Mouse (Mus musculus): ENCODE measurements at regions not wholly inside any gene's neighbourhood (a gene's known extent, or its start where the extent isn't known, plus 50 kb on each side); places are given as distances from the start of the nearest gene placed in this dataset.
A peak's percentile ranks its signal among the peaks of the same experiment; 100 is the strongest.

DNA sequence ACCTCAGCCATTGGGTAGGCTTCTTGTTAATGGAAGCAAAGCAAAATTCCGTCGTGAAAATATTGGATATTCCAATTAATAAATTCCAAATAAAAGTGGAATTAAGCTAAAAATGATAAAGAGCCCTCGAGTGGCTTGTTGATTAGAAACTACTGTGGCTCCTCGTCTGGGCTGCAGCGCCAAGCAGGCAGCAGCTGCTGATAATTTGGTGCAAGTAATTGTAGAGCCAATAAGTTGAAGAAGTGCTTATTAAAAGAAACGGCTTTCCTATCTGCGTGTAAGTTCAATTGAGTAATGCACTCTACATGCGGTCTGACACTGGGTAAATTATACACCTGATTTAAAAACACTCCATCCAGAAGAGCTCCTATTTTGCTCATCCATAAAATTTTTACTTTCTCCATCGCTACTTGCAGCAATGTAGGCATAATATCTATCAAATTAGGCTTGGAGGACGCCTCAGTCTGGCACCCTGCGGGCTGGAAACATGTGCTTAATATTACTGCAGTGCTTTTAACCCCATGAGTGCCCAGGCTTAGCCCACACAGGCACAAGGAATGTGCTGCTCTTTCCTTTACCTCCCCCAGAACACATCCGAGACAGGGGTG is 171.7 kb upstream of the Dnajc19 start:
- H3K4me2 ChIP-seq: peak overlapping the region; percentile 23; the same call in 1 of the 2 replicates
- no peaks in the 10 kb centered on the region for H3K9me3 ChIP-seq
- H3K4me3 ChIP-seq: no peak overlapping the region
- H3K9ac ChIP-seq: no peak overlapping the region
- 37% methylated on average over 12 of the region's 12 CpGs for WGBS
- peak; percentile 49 for ATAC-seq (ENCODE audit: low FRiP score)
- no peaks in the 10 kb centered on the region for H3K27me3 ChIP-seq
- H3K4me1 ChIP-seq (replicated peaks): peaks cover 13% of the 10 kb centered on the region
- H3K36me3 ChIP-seq: no peaks in the 10 kb centered on the region
- H3K27ac ChIP-seq: no peak overlapping the region

DNA sequence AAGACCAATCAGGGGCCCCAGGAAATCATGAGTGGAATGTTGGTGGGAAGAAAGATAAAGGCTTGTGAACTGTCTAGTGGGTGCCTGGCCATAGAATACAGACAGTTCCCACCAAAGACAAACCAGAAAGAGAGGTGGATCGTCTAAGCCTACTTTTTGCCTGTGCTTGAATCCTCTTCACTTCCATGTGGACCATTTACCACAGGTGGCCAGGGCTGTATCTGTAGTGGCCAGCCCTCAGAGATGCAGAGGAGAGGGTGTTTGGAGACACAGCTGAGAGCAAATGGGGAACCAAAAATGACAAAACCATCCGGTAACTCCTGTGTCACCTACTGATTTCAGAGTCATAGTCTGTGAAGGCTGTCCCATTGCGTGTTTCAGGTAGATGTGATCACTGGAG is 161.0 kb upstream of the Dnajc19 start:
- no peaks in the 10 kb centered on the region for H3K9me3 ChIP-seq
- H3K27ac ChIP-seq: no peak overlapping the region
- no peak overlapping the region for H3K4me3 ChIP-seq
- H3K36me3 ChIP-seq: no peaks in the 10 kb centered on the region
- no peak for ATAC-seq (ENCODE audit: low FRiP score)
- no peak overlapping the region for H3K9ac ChIP-seq
- H3K4me2 ChIP-seq: no peak overlapping the region
- H3K27me3 ChIP-seq: no peaks in the 10 kb centered on the region
- no peaks in the 10 kb centered on the region for H3K4me1 ChIP-seq (replicated peaks)
- WGBS: 93% methylated on average over 3 of the region's 3 CpGs

DNA sequence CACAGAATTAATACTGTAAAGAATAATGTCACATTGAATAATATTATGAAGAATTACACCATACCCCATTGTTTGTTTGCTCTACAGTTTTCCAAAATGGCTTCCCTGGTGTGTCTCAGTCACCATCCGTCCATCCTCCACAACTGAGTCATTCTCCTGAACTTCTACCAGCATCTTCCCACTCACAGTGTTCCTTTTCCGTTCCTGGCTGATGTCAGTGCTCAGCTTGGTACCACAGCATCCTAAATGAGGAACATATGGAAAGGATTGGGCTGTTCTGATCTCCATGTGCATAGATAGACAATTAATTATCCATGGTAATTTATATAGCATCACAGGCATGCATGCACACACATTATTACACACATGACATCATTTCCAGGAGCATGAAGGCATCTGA is 158.9 kb upstream of the Dnajc19 start:
- no peak overlapping the region for H3K4me3 ChIP-seq
- H3K36me3 ChIP-seq: no peaks in the 10 kb centered on the region
- H3K9me3 ChIP-seq: no peaks in the 10 kb centered on the region
- H3K27ac ChIP-seq: no peak overlapping the region
- H3K27me3 ChIP-seq: 0 out of 2 replicates have a peak, but pooled peaks cover 2% of the 10 kb centered on the region
- no peak for ATAC-seq (ENCODE audit: low FRiP score)
- H3K4me2 ChIP-seq: no peak overlapping the region
- 64% methylated on average over 2 of the region's 2 CpGs for WGBS
- no peaks in the 10 kb centered on the region for H3K4me1 ChIP-seq (replicated peaks)
- no peak overlapping the region for H3K9ac ChIP-seq

DNA sequence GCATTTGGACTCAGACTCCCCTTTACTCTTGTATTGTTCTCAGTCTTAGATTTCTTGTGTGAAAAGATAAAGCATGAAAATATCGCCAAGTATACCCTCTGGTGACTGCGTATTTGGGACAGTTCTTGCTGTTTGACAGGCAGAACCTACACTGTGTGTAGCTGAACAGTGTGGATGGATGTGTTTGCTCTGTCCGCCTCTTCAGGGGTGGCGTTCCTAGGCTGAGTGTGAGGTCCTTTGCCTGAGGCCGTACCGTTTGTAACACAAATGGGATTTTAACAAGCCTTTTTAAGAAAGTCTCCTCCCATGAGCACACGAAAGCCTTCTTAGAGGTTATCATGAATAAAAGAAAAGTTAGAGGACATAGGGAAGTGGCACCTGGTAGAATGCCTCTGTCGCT is 153.3 kb upstream of the Dnajc19 start:
- ATAC-seq (ENCODE audit: low FRiP score): no peak
- no peak overlapping the region for H3K27ac ChIP-seq
- no peak overlapping the region for H3K9ac ChIP-seq
- H3K4me1 ChIP-seq (replicated peaks): peaks cover 11% of the 10 kb centered on the region
- no peak overlapping the region for H3K4me3 ChIP-seq
- H3K9me3 ChIP-seq: no peaks in the 10 kb centered on the region
- H3K4me2 ChIP-seq: no peak overlapping the region
- WGBS: 43% methylated on average over 8 of the region's 8 CpGs
- no peaks in the 10 kb centered on the region for H3K36me3 ChIP-seq
- 0 out of 2 replicates have a peak, but pooled peaks cover 9% of the 10 kb centered on the region for H3K27me3 ChIP-seq

DNA sequence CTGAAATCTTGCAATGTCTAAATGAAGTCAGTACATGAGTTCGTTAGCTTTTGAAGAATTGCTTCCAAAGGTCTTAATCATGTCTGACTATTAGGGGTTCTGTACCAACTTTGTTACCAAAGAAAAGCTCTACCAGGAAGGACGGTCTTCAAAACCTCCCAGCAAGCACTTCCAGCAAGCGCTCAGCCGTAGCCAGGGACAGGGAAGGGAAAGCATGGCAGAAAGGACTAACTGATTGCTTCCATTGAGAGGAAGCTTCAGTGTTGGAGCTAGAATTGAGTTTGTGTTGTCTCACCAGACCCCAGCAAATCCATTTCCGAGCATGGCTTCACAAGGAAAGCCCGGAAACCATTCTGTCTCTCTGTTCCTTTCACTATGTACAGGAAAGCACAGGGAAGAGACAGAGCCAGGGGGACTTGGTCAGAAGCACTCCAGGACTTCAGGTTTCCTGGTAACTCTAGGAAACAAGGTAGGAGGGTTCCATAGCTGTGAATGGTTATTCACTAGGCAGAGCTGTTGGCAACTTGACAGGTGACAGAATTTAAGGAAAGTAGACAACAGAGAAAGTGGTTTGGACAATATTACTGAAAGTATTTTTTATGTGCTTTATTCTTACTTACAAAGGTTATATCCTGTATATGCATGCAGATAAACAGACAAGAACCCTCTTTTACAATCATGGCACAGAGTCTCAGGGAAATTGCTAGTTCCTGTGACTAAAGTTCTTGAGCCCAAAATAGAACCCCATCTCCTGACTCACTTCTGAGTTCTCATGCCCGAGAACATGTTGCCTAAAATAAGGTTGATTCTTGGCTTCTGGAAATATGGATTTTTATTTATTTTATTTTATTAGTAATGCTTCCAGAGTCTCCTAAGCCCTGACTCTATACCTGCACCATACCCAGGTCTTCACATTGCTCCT is 151.5 kb upstream of the Dnajc19 start:
- H3K27me3 ChIP-seq: 0 out of 2 replicates have a peak, but pooled peaks cover 9% of the 10 kb centered on the region
- H3K4me1 ChIP-seq (replicated peaks): peaks cover 11% of the 10 kb centered on the region
- no peak overlapping the region for H3K9ac ChIP-seq
- no peak overlapping the region for H3K4me3 ChIP-seq
- no peaks in the 10 kb centered on the region for H3K9me3 ChIP-seq
- ATAC-seq (ENCODE audit: low FRiP score): no peak
- 82% methylated on average over 7 of the region's 7 CpGs for WGBS
- H3K27ac ChIP-seq: no peak overlapping the region; the same call in 1 of the 2 replicates
- no peaks in the 10 kb centered on the region for H3K36me3 ChIP-seq
- no peak overlapping the region for H3K4me2 ChIP-seq

DNA sequence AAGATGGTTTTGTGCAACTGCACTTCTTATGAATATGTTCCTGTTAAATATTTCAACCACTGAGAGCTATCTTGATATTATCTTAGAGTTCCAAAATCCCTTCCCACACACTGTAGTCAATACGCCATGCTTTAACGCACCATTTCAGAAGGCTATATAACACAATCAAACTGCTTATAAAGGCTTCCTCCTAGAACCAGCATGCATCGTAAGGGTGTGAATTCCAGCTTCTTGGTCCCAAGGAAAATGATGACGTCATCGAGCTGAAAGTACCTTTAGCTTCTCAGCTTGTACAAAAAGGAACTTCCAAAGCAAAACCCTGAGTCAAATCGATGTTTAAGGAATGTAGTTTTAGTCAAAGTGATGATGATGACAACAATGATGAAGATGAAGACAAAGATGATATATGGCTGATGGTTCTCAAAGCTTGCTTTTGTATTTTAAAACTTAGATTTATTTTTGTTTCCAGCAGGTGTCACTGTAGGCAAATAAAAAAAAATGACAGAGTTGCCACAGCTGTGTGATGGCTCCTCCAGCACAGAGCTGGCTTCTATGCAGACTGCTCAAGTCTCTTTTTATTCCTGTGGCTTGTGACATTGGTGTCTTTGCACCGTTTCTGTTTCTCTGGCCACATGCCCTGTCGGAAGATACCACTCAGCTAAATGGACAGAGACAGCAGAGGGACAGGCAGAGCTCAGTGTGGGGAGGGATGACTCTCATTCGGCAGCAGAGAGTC is 150.6 kb upstream of the Dnajc19 start:
- H3K27me3 ChIP-seq: 0 out of 2 replicates have a peak, but pooled peaks cover 9% of the 10 kb centered on the region
- no peak overlapping the region for H3K27ac ChIP-seq
- H3K9me3 ChIP-seq: no peaks in the 10 kb centered on the region
- H3K36me3 ChIP-seq: no peaks in the 10 kb centered on the region
- H3K9ac ChIP-seq: no peak overlapping the region
- peak; percentile 85 for ATAC-seq (ENCODE audit: low FRiP score)
- 61% methylated on average over 9 of the region's 9 CpGs for WGBS
- H3K4me3 ChIP-seq: no peak overlapping the region
- H3K4me2 ChIP-seq: no peak overlapping the region
- peaks cover 11% of the 10 kb centered on the region for H3K4me1 ChIP-seq (replicated peaks)

DNA sequence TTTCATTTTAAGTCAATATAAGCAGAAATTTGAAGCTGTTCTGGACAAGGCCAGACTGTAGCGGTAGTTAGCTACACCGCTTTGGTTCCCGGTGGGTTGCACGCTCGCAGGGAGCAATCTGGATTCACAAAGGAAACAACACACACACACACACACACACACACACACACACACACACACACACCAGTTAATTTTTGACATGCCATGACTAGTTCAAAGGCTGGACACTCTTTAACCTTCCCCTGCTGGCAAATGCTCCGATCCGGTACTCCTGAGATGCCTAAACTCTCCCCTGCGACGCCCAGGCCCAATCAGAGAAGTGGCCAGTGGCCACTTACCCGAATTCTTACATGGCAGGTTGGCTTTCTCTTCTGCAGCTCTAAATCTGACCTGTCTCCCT is 141.2 kb upstream of the Dnajc19 start:
- H3K4me2 ChIP-seq: no peak overlapping the region
- no peak overlapping the region for H3K4me3 ChIP-seq
- WGBS: 89% methylated on average over 10 of the region's 10 CpGs
- no peaks in the 10 kb centered on the region for H3K4me1 ChIP-seq (replicated peaks)
- H3K9ac ChIP-seq: no peak overlapping the region
- no peaks in the 10 kb centered on the region; the same call in 1 of the 2 replicates for H3K9me3 ChIP-seq
- no peak overlapping the region for H3K27ac ChIP-seq
- ATAC-seq (ENCODE audit: low FRiP score): no peak
- H3K36me3 ChIP-seq: no peaks in the 10 kb centered on the region
- no peaks in the 10 kb centered on the region for H3K27me3 ChIP-seq

DNA sequence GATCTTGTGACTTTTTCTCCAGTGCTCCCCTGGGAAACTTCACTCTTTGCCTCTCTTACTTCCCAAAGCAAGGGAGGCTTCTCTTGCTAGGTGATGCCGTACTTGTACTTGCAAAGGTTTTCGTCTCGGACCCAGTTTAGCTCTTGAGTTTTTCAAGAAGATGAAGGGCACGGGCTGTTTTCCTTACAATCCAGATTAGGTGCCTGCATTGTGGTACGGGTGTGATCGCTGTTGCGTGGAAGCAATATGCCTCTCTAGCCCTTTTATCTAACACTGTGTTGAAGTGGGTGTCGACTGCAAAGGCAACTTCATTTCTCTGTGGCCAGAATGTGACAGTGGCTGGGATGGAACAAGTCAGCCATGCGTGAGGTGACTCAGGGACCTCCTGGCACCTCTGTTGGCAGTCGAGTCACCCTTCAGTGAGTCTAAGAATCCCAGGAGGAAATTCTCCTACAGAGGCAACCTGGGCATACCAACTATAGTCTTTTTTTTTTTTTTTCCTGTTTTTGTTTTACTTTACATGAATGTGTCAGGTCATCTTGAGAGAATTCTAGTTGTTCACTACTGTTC is 138.7 kb upstream of the Dnajc19 start:
- Histone ChIP-seq H3K4me1 (replicated peaks) (no peaks in the 10 kb centered on the region), H3K9me3 (no peaks in the 10 kb centered on the region; the same call in 1 of the 2 replicates), H3K27ac (no peak overlapping the region), H3K27me3 (no peaks in the 10 kb centered on the region), H3K36me3 (no peaks in the 10 kb centered on the region), H3K4me2 (no peak overlapping the region), H3K9ac (no peak overlapping the region), H3K4me3 (no peak overlapping the region)
- 77% methylated on average over 10 of the region's 10 CpGs for WGBS
- ATAC-seq (ENCODE audit: low FRiP score): no peak

DNA sequence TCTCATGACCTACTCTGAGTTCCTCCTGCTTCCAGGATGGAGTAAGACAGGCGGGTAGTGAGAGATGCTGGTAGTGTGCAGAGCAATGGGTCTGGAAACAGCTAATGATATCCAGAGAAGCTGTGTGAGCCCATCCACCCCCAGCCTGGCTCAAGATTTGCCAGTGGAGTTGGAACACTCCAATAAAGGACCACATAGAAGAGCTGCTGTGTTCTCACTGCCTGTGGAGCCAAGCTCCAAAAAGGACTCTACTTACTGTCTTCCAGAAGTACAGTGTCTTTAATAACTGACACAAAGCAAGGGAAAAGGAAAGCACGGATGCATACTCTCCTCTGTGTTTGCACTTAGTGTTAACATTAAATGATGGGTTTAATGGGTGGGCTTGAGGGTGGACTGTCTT is 138.0 kb upstream of the Dnajc19 start:
- Histone ChIP-seq H3K4me1 (replicated peaks) (no peaks in the 10 kb centered on the region), H3K27me3 (no peaks in the 10 kb centered on the region), H3K9me3 (no peaks in the 10 kb centered on the region; the same call in 1 of the 2 replicates), H3K36me3 (no peaks in the 10 kb centered on the region), H3K4me2 (no peak overlapping the region), H3K9ac (no peak overlapping the region), H3K4me3 (no peak overlapping the region), H3K27ac (no peak overlapping the region)
- no peak for ATAC-seq (ENCODE audit: low FRiP score)
- WGBS: 91% methylated on average over 2 of the region's 2 CpGs

DNA sequence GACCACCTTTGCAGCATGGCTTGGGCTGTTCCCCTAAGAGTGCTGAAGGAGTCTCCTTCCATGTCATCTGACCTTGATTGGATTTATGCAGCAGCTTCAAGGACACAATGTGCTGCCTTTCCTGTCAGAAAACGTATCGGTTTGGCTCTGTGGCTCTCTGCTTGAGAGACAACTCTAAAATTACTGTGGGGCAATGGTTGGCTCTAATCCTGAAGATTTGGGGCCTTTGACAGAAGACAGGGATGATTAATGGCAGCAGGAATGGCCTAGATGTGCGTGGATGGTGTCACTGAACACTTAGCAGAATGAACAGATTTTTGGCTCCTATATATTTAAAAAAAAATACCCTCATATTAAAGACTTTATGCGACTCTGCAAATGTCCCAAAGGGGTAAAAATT is 136.8 kb upstream of the Dnajc19 start:
- Histone ChIP-seq H3K27me3 (no peaks in the 10 kb centered on the region), H3K4me3 (no peak overlapping the region), H3K27ac (no peak overlapping the region), H3K9ac (no peak overlapping the region), H3K4me2 (no peak overlapping the region), H3K9me3 (no peaks in the 10 kb centered on the region), H3K4me1 (replicated peaks) (no peaks in the 10 kb centered on the region), H3K36me3 (no peaks in the 10 kb centered on the region)
- ATAC-seq (ENCODE audit: low FRiP score): no peak
- 81% methylated on average over 4 of the region's 4 CpGs for WGBS

DNA sequence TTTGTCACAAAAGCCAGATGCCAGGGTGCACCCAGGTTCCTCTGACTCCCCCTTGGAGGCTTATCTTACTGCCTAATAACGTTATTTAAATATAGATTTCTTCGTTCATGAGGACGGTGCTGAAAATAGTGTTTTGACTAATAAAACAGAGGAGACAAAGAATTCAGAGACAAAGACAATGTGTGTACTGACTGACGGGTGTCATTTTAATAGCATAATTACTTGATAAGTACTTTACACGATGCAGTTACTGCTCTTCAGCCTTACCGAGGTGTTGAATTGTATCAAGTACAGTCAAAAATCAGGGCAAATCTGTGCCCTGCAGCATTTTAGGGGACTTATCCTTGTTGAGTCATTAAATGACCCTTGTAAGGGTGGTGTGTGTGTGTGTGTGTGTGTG is 133.1 kb upstream of the Dnajc19 start:
- WGBS: 89% methylated on average over 6 of the region's 6 CpGs
- Histone ChIP-seq H3K9ac (no peak overlapping the region), H3K9me3 (no peaks in the 10 kb centered on the region; the same call in 1 of the 2 replicates), H3K4me1 (replicated peaks) (no peaks in the 10 kb centered on the region), H3K27me3 (no peaks in the 10 kb centered on the region), H3K4me3 (no peak overlapping the region), H3K36me3 (no peaks in the 10 kb centered on the region), H3K27ac (no peak overlapping the region), H3K4me2 (no peak overlapping the region)
- ATAC-seq (ENCODE audit: low FRiP score): no peak

DNA sequence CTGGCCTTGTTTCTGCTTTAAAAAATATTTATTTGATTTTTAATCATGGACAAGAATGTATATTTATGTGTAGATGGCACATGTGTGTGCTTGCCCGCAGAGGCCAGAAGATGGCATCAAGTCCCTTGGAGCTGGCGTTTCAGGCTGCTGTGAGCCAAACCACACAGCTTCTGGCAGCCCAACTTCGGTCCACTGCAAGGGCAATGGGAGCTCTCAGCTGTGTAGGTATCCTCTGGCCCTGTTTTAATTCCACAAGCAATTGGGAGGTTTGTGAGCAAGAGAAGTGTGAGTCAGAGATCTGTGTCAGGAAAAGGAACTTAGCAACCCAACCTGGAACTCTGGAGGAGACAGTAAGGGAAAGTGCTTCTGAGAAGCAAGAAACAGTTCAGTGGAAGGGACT is 125.3 kb upstream of the Dnajc19 start:
- H3K4me3 ChIP-seq: no peak overlapping the region
- no peaks in the 10 kb centered on the region; the same call in 1 of the 2 replicates for H3K9me3 ChIP-seq
- no peak overlapping the region for H3K27ac ChIP-seq
- 95% methylated on average over 3 of the region's 3 CpGs for WGBS
- no peak overlapping the region for H3K9ac ChIP-seq
- H3K27me3 ChIP-seq: no peaks in the 10 kb centered on the region
- no peak for ATAC-seq (ENCODE audit: low FRiP score)
- no peaks in the 10 kb centered on the region for H3K4me1 ChIP-seq (replicated peaks)
- H3K36me3 ChIP-seq: no peaks in the 10 kb centered on the region
- H3K4me2 ChIP-seq: no peak overlapping the region

All from hindbrain, embryonic 13.5 days (tissue).